Mouse (Mus musculus): ENCODE results near the gene Vwa2.

Gene Vwa2

DNA sequence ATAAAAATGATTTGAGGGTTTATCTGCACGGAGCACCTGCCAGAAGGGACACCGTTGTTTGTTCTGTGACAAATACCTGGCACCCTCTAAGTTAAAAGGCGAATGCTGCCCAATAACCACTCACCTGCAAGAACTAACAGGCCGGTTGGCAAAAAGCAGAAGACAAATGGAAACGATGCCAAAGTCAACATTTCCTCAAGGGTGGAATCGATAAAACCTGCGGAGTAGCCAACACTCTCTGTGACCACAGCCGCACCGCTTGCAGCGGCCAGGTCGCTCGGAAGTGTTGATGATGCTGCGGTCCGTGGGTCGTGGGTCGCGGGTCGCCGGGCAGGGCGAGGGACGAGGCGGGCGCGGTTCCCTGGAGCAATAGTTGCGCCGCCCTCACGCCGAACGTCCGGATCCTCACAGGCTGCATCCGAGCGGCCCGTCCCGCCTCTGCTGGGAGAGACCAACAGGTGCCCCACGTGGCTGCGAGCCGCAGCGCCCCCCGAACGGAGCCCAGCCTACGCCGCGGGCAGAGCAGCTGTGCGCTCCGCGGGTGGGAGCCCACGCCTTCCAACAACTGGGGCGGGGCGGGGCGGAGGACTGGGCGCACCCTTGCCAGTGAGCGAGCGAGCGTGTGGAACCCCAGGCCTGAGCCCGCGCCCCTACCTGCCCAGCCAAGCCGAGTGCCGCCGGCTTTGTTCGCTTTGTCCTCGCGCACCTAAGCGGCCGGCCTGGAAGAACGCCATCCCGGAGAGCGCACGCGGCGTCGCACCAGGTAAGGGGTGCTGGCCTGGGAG, at the start of gene Vwa2:
Vwa2 (plus strand) TSS at position 434 of the 785 bp plus-strand sequence.
- in situ Hi-C loops (cut with MboI, MseI), result no loop called here

DNA sequence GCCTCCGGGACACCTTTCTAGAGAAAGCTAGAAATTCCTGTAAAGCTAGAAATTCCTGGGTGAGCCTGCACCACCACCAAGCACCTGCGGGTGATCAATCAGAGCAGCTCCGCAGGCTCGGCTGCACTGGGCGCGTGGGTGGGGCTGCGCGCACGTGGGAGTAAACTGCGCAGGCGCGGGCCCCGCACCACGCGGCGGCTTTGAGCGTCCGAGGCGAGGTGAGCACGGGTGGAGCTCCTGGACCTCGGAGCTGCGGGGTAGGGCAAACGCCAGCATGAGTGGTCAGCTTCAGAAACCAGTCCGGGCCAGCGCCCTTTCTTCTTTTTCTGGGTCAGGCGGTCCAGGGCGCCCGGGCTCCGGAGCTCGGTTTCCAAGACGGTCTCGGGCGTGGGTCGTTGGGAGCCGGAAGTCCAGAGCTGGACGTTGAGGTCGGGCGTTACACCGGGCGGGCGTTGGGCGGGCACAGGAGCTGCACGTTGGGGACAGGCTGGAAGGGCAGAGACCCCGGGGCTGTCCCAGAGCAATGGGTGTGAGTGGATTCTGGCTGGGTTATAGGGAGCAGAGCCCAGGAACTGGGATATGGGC, 47.9 kb upstream of the Vwa2 start, which contains the start of gene Tdrd1:
Tdrd1 (plus strand) TSS at position 163 of the 585 bp plus-strand sequence.
- in situ Hi-C loops (cut with MboI, MseI), result no loop called here

DNA sequence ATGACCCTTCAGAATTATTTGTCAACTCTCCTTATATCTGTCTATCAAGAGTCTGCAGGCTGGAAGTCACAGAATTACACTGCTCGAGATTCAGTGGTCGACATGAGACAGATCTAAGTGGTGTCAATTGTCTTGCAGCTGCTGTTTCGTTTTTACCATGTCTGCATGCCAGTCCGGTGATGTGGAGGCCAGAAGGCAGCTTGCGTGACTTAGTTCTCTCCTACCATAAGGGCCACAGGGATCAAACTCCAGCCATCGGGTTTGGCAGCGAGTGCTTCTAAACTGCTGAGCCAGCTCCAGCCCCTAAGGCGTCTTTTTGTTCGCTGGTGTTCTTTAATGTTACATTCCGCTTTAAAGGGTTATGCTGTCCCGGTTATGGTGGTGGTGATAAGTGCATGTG, 45.7 kb upstream of the Vwa2 start:
- in situ Hi-C loops (cut with MboI, MseI), result no loop called here

- in situ Hi-C loops (cut with MboI, MseI), result no loop called here
Measured at GRCm38 (mm10) chr19:56829267-56829666, 44.8 kb upstream of the Vwa2 start.

DNA sequence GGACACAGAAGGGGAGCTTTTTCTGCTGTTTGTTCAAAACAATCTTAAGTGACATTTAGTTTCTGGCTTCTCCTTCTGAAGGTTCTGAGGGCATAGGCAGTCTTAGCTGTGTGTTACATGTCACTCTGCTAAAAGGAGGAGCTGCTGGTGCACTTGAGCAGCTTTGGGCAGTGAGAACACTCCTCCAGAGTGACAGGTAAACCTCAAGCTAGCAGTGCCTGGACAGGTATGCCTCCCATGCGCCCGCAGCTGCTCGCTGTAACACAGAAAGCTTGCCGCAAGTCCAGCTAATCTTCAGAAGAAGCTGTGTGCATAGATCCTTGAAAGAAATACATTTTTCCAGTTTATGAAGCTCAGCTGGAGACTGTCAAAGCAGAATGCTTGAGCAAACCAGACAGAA, 43.9 kb upstream of the Vwa2 start:
- in situ Hi-C loops (cut with MboI, MseI), result no loop called here

DNA sequence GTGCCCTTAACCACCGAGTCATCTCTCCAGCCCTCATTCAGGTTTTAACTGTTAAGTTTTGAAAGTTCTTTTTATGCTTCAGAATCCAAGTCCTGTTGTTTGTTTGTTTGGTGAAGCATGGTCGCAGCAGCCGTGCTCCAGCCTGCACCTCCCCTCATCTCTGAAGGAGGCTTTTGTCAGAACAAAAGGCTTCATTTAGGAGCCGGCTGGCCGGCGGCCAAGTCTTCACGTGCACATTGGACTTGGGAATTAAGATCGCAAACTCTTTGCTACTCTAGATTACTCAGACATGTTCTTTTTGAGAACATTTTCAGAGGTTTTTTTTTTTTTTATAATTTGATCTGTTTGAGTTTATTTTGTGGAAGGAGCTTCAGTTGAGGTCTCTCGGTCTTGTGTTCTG, 38.7 kb upstream of the Vwa2 start:
- in situ Hi-C loops (cut with MboI, MseI), result no loop called here

DNA sequence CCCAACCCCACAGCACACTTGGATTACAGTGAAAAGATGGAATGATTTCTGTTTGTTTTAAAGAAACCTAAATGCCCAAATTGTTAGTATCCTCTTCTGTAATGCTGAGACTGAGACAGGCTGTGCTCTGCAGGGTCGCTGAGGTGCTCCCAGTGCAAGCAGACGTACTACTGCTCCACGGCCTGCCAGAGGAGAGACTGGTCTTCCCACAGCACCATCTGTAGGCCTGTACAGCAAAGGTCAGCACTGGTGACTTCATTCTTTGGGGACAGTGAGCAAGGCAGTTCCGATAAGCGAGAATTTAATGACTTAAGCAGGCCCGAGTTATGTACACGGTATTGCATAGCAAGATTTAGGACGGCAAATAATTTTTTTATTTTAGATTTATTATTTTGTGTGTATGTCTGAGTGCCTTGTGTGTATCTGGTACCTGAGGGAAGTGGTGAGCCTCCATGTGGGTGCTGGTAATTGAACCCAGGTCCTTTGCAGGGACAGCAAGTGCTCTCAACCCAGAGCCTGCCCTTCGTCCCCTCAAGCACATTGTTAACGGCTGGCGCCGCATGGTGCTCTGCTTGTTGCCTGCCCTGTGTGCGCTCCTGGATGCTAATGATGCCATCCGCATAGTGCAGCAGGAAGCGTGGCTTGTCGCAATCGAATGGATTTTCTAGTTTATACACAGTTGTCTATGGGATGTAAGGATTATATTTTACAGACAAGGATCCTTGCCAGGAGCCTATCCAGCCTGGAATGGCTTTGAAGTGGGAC, 34.9 kb upstream of the Vwa2 start:
- in situ Hi-C loops (cut with MboI, MseI), result no loop called here

DNA sequence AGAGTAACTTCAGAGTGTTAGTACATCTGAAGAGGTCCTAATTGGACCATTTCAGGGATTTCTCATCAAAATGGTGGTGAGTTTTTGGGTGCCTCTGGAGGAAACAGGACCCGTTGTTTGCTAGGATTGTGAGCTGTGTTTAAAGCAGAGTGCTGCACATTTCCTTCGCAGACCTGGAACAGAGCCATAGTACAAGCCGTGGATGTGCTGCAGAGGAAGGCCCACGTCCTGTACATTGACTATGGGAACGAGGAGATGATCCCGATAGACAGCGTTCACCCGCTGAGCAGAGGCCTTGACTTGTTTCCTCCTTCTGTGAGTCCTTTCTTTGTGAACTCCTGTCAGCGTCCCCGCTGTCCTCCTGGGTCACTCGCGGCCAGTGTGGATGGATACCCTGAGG, 31.1 kb upstream of the Vwa2 start:
- in situ Hi-C loops (cut with MboI, MseI), result no loop called here

DNA sequence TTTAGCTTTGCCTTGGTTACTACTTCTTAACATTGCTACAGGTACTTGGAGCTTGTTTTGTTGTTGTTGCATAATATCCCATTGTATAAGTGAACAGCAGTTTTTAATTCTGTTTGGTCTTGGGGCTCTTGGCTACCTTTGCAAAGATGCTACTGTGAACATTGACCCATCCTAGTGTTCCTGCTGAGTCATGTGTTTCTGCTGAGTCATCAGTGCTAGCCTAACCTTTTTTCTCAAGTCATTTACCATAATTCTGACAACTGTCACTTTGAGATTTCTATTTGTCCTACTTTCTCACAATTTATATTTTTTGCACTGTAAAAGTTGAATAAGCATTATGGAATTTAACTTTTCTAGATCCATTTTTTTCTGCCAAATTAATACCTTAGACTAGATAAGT, 21.5 kb upstream of the Vwa2 start:
- in situ Hi-C loops (cut with MboI, MseI), result no loop called here

GRCm38 (mm10) chr19:56856455-56856854, 17.6 kb upstream of the Vwa2 start:
- in situ Hi-C loops (cut with MboI, MseI), result no loop called here

- in situ Hi-C loops (cut with MboI, MseI), result loop anchor here (10.0 kb wide), 1 partner anchor 533 kb away; no protein-coding TSS in a partner anchor
Measured at GRCm38 (mm10) chr19:56867701-56868100, 6.3 kb upstream of the Vwa2 start.

GRCm38 (mm10) chr19:56874601-56875315, 709 bp downstream of the Vwa2 start:
- in situ Hi-C loops (cut with MboI, MseI), result no loop called here

GRCm38 (mm10) chr19:56877364-56877763, 3.3 kb downstream of the Vwa2 start:
- in situ Hi-C loops (cut with MboI, MseI), result no loop called here

- in situ Hi-C loops (cut with MboI, MseI), result no loop called here
Measured at GRCm38 (mm10) chr19:56887879-56888278, 13.8 kb downstream of the Vwa2 start.

DNA sequence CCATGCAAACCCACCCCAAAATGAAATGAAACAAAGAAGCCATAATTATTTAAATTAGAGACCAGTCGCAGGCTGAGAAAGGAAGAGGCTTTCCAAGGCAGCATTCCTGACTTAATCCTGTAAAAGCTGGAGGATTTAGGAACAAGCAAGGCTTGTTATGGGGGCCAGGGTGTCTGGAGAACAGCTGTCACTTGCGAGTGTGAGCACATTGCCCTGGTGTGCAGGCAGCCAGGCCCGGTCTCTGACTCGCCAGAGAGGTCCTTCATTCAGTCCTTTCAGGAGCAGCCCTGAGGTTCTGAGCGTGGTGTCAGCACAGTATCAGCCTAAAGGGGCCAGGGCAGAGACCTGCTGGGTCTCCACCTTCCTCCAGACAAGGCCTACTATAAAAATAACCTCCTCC, 14.6 kb downstream of the Vwa2 start:
- in situ Hi-C loops (cut with MboI, MseI), result no loop called here

GRCm38 (mm10) chr19:56891438-56891837, 17.4 kb downstream of the Vwa2 start:
- in situ Hi-C loops (cut with MboI, MseI), result no loop called here

GRCm38 (mm10) chr19:56892586-56892985, 18.5 kb downstream of the Vwa2 start:
- in situ Hi-C loops (cut with MboI, MseI), result no loop called here

DNA sequence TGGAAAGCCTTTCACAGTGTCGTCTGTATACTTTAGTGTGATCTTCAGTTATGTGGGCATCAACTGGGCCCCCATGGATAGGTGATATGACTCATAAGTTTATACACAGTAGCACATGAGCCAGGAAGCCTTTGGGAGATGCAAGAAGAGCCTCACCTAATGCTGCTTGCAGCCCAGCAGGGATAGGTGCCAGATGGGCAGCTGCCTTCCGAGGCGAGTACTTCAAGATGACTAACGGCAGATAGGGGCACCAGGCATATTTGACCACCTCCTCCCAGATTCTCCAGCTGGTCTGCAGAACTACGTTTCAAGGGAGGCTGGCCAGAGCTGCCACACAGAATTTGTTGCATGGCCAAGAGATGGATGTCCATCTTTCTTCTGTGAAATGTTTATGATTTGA, 19.3 kb downstream of the Vwa2 start:
- in situ Hi-C loops (cut with MboI, MseI), result no loop called here

GRCm38 (mm10) chr19:56897654-56898053, 23.6 kb downstream of the Vwa2 start:
- in situ Hi-C loops (cut with MboI, MseI), result no loop called here

DNA sequence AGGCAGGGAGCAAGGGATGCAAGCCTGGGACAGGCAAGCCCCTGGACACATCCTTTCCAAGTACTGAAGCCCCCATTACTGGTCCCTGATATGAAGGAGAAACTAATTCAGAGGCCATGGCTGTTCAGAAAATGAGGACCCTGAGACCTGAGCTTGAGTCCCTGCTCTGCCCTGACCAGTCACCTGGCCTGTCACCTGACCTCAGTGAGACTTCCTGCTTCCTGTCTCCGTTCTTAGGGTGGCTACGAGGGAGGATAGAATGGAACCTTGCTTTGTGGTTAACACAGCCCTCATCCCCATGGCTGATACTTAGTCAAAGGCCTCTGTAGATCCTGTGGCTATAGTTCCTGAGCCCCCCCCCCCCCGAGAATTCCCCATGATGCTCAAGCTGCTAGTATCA, 30.0 kb downstream of the Vwa2 start:
- in situ Hi-C loops (cut with MboI, MseI), result no loop called here

DNA sequence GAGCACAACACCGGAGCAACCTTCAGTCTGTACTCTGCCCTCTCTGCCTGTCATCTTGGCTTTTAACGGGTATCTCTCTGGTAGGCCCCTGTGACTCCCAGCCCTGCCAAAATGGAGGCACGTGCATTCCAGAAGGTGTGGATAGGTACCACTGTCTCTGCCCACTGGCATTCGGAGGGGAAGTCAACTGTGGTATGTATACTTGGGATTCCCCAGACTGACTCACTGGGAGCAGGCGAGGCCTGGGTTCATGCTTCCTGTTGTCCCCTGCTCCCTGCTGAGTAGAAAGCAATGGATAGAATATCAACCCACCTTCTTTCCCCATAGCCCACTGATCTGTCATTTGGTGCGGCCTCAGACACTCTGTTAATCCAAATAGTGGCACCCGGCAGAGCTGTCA, 31.3 kb downstream of the Vwa2 start:
- in situ Hi-C loops (cut with MboI, MseI), result no loop called here

DNA sequence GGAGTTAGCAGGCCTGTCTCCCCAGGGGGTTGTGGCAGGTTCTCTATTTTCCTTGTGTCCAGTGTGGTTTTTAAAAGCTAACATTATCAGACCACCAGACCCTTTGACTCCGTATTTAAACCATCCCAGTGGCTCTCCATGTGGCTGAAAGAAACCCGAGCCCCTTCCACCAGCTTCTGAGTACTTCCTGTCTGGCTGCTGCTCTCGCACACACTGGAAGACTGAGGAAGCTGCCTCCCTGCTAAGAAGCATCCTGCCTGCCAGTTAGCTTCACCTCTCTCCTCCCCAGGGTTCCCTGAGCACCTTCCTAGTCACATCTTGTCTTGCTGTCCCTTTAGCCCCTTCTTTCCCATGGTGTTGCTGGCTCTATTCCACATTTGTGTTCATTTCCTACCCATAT, 33.8 kb downstream of the Vwa2 start:
- in situ Hi-C loops (cut with MboI, MseI), result no loop called here

All from regulatory T cell (primary cell).